Mouse (Mus musculus) embryonic fibroblast, embryonic 13.5 days (primary cell): ENCODE results near the gene Uhrf1.

ENCODE experiments used
- CTCF ChIP-seq: IDR thresholded peaks from 2 replicates; pipeline ENCODE4 v1.5.1; 2011; ENCODE audit warnings: mild to moderate bottlenecking, control low read depth, low read length, moderate library complexity, borderline replicate concordance; ENCODE audit not compliant: insufficient read depth
- POLR2A ChIP-seq: IDR thresholded peaks from 2 replicates; pipeline ENCODE4 v1.6.1; 2011; ENCODE audit warnings: low read depth, mild to moderate bottlenecking, control low read depth, low read length, moderate library complexity

DNA sequence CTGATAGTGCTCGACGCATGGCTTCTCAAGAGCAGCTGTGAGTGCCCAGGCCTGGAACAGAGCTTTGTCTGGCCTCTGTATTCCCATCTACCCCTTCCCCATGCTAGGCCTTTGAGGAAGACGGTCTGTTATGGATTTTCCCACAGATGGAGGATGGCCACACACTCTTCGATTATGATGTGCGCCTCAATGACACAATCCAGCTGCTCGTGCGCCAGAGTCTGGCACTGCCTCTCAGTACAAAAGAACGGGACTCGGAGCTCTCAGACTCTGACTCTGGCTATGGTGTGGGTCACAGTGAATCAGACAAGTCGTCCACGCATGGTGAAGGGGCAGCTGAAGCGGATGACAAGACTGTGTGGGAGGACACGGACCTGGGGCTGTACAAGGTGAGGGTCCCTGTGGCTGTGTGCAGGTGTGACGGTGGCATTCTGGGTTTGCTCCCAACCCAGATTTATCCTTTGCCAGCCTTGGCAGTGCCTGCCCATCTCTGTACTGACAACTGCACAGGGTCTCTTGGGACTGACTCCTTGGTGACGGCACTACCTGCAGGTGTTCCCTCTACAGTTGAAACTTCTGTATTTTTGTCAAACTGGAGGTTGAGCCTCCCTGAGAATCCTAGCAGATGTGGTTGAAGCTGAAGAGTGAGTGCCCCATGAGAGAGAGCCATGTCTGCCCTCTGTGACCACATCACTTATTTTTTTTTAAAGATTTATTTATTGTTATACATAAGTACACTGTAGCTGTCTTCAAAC lies 6.2 kb downstream of the Uhrf1 start:
- TF ChIP-seq POLR2A (no peak), CTCF (no peak)
